Mouse (Mus musculus): ENCODE measurements around the gene Stk24.

DNA sequence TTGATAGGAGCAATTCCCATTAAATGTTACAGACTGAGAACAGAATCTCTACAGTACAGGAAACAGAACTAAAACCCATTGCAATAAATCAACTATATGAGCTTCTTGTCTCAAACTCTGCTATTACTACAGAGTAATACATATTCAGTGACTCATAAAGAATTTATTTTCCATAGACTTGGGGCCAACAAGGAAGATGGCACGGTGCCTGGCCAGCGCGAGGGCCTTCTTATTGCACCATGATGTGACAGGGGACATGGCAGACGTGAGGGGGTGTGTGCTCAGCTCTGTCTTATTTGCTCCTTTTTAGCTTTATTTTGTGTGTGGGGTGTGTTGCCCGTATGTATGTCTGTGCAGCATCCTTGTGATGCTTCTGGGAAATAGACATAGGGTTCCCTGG lies 37.8 kb upstream of the Stk24 start:
- TF ChIP-seq CTCF (IDR thresholded peaks at IDR 0.05) (no peak), EP300 (IDR thresholded peaks at IDR 0.05) (peak; percentile 50; the same call in 1 of the 2 replicates)
